Mouse (Mus musculus): ENCODE measurements around the gene Wnt9a. TPM values are rescaled to one million over a fixed set of nuclear protein-coding genes. Genes with fewer than 3 reads are reported as not detected.

The Wnt9a gene
- polyA plus RNA-seq, 2 experiments, result 0.04 to 0.12 TPM

- no peak overlapping the region for H3K4me2 ChIP-seq (ENCODE audit: low read depth)
- H3K27me3 ChIP-seq (ENCODE audit: control insufficient read depth, insufficient read depth, low read length), result peaks cover 36% of the 10 kb centered on the region
- DNase-seq (ENCODE audit: low read depth in 3 of 3, low spot score in 3 of 3) (no peak), ATAC-seq (ENCODE audit: insufficient read depth) (no peak)
- H3K9ac ChIP-seq (replicated peaks), result no peak overlapping the region
- WGBS (ENCODE audit: insufficient replicate concordance), result 15% methylated on average over 2 of the region's 2 CpGs
- no peak overlapping the region for H3K4me3 ChIP-seq (ENCODE audit: insufficient read depth in 1 of 2, low read depth in 2 of 2, low read length in 2 of 2)
- H3K36me3 ChIP-seq (replicated peaks; ENCODE audit: control insufficient read depth, insufficient read depth, low read depth), result no peaks in the 10 kb centered on the region
- TF ChIP-seq EP300 (IDR thresholded peaks at IDR 0.05; ENCODE audit: low read depth), result no peak
- no peak for TF ChIP-seq CTCF (IDR thresholded peaks at IDR 0.05; ENCODE audit: low read depth)
- H3K27ac ChIP-seq, result no peak overlapping the region
- no peaks in the 10 kb centered on the region for H3K4me1 ChIP-seq (replicated peaks; ENCODE audit: control insufficient read depth in 2 of 2, insufficient read depth in 2 of 2, low read length in 1 of 2)
- no peaks in the 10 kb centered on the region for H3K9me3 ChIP-seq (ENCODE audit: control insufficient read depth, low read length)
These were observed 29.9 kb upstream of the Wnt9a start for GRCm38 (mm10) chr11:59276877-59277276.

- Histone ChIP-seq H3K4me1 (replicated peaks; ENCODE audit: control insufficient read depth in 2 of 2, insufficient read depth in 2 of 2, low read length in 1 of 2) (no peaks in the 10 kb centered on the region), H3K27ac (no peak overlapping the region), H3K36me3 (replicated peaks; ENCODE audit: control insufficient read depth, insufficient read depth, low read depth) (no peaks in the 10 kb centered on the region), H3K4me2 (ENCODE audit: low read depth) (no peak overlapping the region), H3K9me3 (ENCODE audit: control insufficient read depth, low read length) (no peaks in the 10 kb centered on the region), H3K27me3 (ENCODE audit: control insufficient read depth, insufficient read depth, low read length) (peaks cover 38% of the 10 kb centered on the region), H3K9ac (replicated peaks) (no peak overlapping the region), H3K4me3 (ENCODE audit: insufficient read depth in 1 of 2, low read depth in 2 of 2, low read length in 2 of 2) (no peak overlapping the region)
- ATAC-seq (ENCODE audit: insufficient read depth), result no peak
- DNase-seq (ENCODE audit: low read depth in 3 of 3, low spot score in 3 of 3), result no peak
- 45% methylated on average over 4 of the region's 4 CpGs for WGBS (ENCODE audit: insufficient replicate concordance)
- no peak for TF ChIP-seq CTCF (IDR thresholded peaks at IDR 0.05; ENCODE audit: low read depth)
- TF ChIP-seq EP300 (IDR thresholded peaks at IDR 0.05; ENCODE audit: low read depth), result no peak
These were observed 28.7 kb upstream of the Wnt9a start for GRCm38 (mm10) chr11:59278047-59278446.

- H3K36me3 ChIP-seq (replicated peaks; ENCODE audit: control insufficient read depth, insufficient read depth, low read depth), result no peaks in the 10 kb centered on the region
- H3K9me3 ChIP-seq (ENCODE audit: control insufficient read depth, low read length), result no peaks in the 10 kb centered on the region
- ATAC-seq (ENCODE audit: insufficient read depth) (no peak), DNase-seq (ENCODE audit: low read depth in 3 of 3, low spot score in 3 of 3) (no peak)
- H3K27ac ChIP-seq, result no peak overlapping the region
- no peak overlapping the region for H3K4me3 ChIP-seq (ENCODE audit: insufficient read depth in 1 of 2, low read depth in 2 of 2, low read length in 2 of 2)
- no peak overlapping the region for H3K9ac ChIP-seq (replicated peaks)
- no peak overlapping the region for H3K4me2 ChIP-seq (ENCODE audit: low read depth)
- peaks cover 52% of the 10 kb centered on the region for H3K27me3 ChIP-seq (ENCODE audit: control insufficient read depth, insufficient read depth, low read length)
- TF ChIP-seq CTCF (IDR thresholded peaks at IDR 0.05; ENCODE audit: low read depth), result no peak
- TF ChIP-seq EP300 (IDR thresholded peaks at IDR 0.05; ENCODE audit: low read depth), result no peak
- 48% methylated on average over 5 of the region's 5 CpGs for WGBS (ENCODE audit: insufficient replicate concordance)
- no peaks in the 10 kb centered on the region for H3K4me1 ChIP-seq (replicated peaks; ENCODE audit: control insufficient read depth in 2 of 2, insufficient read depth in 2 of 2, low read length in 1 of 2)
These were observed 24.6 kb upstream of the Wnt9a start for GRCm38 (mm10) chr11:59282111-59282510.

GRCm38 (mm10) chr11:59282933-59283332, 23.8 kb upstream of the Wnt9a start:
- no peak for DNase-seq (ENCODE audit: low read depth in 3 of 3, low spot score in 3 of 3)

GRCm38 (mm10) chr11:59284146-59284545, 22.6 kb upstream of the Wnt9a start:
- H3K9me3 ChIP-seq (ENCODE audit: control insufficient read depth, low read length), result no peaks in the 10 kb centered on the region
- no peak overlapping the region for H3K4me3 ChIP-seq (ENCODE audit: insufficient read depth in 1 of 2, low read depth in 2 of 2, low read length in 2 of 2)
- peaks cover 64% of the 10 kb centered on the region for H3K27me3 ChIP-seq (ENCODE audit: control insufficient read depth, insufficient read depth, low read length)
- 30% methylated on average over 14 of the region's 14 CpGs for WGBS (ENCODE audit: insufficient replicate concordance)
- no peak overlapping the region for H3K4me2 ChIP-seq (ENCODE audit: low read depth)
- H3K4me1 ChIP-seq (replicated peaks; ENCODE audit: control insufficient read depth in 2 of 2, insufficient read depth in 2 of 2, low read length in 1 of 2), result no peaks in the 10 kb centered on the region
- no peak overlapping the region for H3K27ac ChIP-seq
- ATAC-seq (ENCODE audit: insufficient read depth) (no peak), DNase-seq (ENCODE audit: low read depth in 3 of 3, low spot score in 3 of 3) (no peak)
- TF ChIP-seq EP300 (IDR thresholded peaks at IDR 0.05; ENCODE audit: low read depth) (no peak), CTCF (IDR thresholded peaks at IDR 0.05; ENCODE audit: low read depth) (no peak)
- no peak overlapping the region for H3K9ac ChIP-seq (replicated peaks)
- no peaks in the 10 kb centered on the region for H3K36me3 ChIP-seq (replicated peaks; ENCODE audit: control insufficient read depth, insufficient read depth, low read depth)

More at GRCm38 (mm10) chr11:59282933-59283332, 23.8 kb upstream of the Wnt9a start:
- ATAC-seq (ENCODE audit: insufficient read depth), result no peak
- Histone ChIP-seq H3K9me3 (ENCODE audit: control insufficient read depth, low read length) (no peaks in the 10 kb centered on the region), H3K27me3 (ENCODE audit: control insufficient read depth, insufficient read depth, low read length) (peaks cover 57% of the 10 kb centered on the region), H3K27ac (no peak overlapping the region), H3K9ac (replicated peaks) (no peak overlapping the region), H3K4me3 (ENCODE audit: insufficient read depth in 1 of 2, low read depth in 2 of 2, low read length in 2 of 2) (no peak overlapping the region), H3K4me2 (ENCODE audit: low read depth) (no peak overlapping the region), H3K36me3 (replicated peaks; ENCODE audit: control insufficient read depth, insufficient read depth, low read depth) (no peaks in the 10 kb centered on the region), H3K4me1 (replicated peaks; ENCODE audit: control insufficient read depth in 2 of 2, insufficient read depth in 2 of 2, low read length in 1 of 2) (no peaks in the 10 kb centered on the region)
- WGBS (ENCODE audit: insufficient replicate concordance), result 66% methylated on average over 10 of the region's 10 CpGs
- no peak for TF ChIP-seq EP300 (IDR thresholded peaks at IDR 0.05; ENCODE audit: low read depth)
- TF ChIP-seq CTCF (IDR thresholded peaks at IDR 0.05; ENCODE audit: low read depth), result no peak

Measured in liver, embryonic 14.5 days (tissue).